In the genomic region with DNA sequence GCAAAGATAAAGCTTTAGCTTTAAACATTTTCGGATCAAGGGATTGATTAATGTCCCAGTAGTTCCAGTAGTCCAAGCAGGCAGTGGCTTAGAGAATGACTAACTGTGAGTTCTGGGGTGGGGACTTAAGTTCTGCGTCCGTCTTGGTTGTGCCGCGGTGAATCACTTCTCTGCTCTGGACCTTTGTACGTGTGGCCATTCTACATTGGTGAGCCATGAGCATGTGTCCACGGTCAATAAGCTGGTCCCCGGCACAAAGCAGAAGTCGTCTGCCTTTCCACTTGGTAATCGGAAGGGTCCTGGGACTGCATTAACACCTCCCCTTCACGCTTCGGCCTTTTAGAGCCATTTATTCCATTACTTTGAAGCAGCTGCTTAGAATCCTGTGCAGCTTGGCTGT, we compare ENCODE assay signal across 26 mouse cellular contexts. TPM values are rescaled to one million over a fixed set of nuclear protein-coding genes. Genes with fewer than 3 reads are reported as not detected.
DNase-seq lines count a peak whose midpoint lies in the region; ATAC-seq lines count a peak whose summit lies in the region.
"Had no signal": no experiment of that assay in that cellular context is flagged by ENCODE, and none has a peak within 500 bp of the region (broad histone marks: within the 10 kb centered on the region; RNA-seq: fewer than 3 reads in every experiment).

No protein-coding gene starts in this region.

- WGBS in limb, embryonic 15.5 days: 57% methylated on average over 12 of the region's 12 CpGs
- 76% methylated on average over 12 of the region's 12 CpGs for WGBS in limb, embryonic 10.5 days
- 74% methylated on average over 12 of the region's 12 CpGs for WGBS in embryonic facial prominence, embryonic 15.5 days
- 64% methylated on average over 12 of the region's 12 CpGs for WGBS in intestine, embryonic 15.5 days
- 68% methylated on average over 12 of the region's 12 CpGs for WGBS in stomach, embryonic 15.5 days

- no peaks in the 10 kb centered on the region for H3K9me3 ChIP-seq in limb, embryonic 15.5 days
- no peaks in the 10 kb centered on the region for H3K9me3 ChIP-seq in limb, embryonic 10.5 days (replicated peaks)
- no peaks in the 10 kb centered on the region for H3K9me3 ChIP-seq in embryonic facial prominence, embryonic 15.5 days (replicated peaks)
- H3K9me3 ChIP-seq in intestine, embryonic 15.5 days: no peaks in the 10 kb centered on the region
- H3K9me3 ChIP-seq in stomach, embryonic 15.5 days: no peaks in the 10 kb centered on the region
- H3K9me3 ChIP-seq: heart, embryonic 12.5 days; limb, embryonic 13.5 days had no signal

- peak overlapping the region; percentile 54; the same call in 1 of the 2 replicates for H3K27ac ChIP-seq in limb, embryonic 15.5 days
- H3K27ac ChIP-seq in limb, embryonic 10.5 days: no peak overlapping the region
- H3K27ac ChIP-seq in embryonic facial prominence, embryonic 15.5 days (replicated peaks): peak overlapping the region; percentile 55; the same call in 1 of the 2 replicates
- peak overlapping the region; percentile 66; the same call in 1 of the 2 replicates for H3K27ac ChIP-seq in intestine, embryonic 15.5 days
- peak overlapping the region; percentile 37; the same call in 1 of the 2 replicates for H3K27ac ChIP-seq in stomach, embryonic 15.5 days
- H3K27ac ChIP-seq: hindbrain, embryonic 14.5 days; limb, embryonic 13.5 days; liver, embryonic 14.5 days had no signal

- H3K27me3 ChIP-seq in limb, embryonic 15.5 days: no peaks in the 10 kb centered on the region
- no peaks in the 10 kb centered on the region for H3K27me3 ChIP-seq in limb, embryonic 10.5 days (ENCODE audit: low read depth, poor library complexity, severe bottlenecking)
- no peaks in the 10 kb centered on the region for H3K27me3 ChIP-seq in embryonic facial prominence, embryonic 15.5 days
- H3K27me3 ChIP-seq in intestine, embryonic 15.5 days (replicated peaks): no peaks in the 10 kb centered on the region
- H3K27me3 ChIP-seq in stomach, embryonic 15.5 days (replicated peaks): no peaks in the 10 kb centered on the region
- H3K27me3 ChIP-seq: limb, embryonic 13.5 days had no signal

- intact Hi-C loops in left cerebral cortex, postnatal 10 days (cut with DNase I): no loop called here

- no peak for DNase-seq in limb, embryonic 10.5 days (ENCODE audit: low spot score)
- DNase-seq in left cerebral cortex, postnatal 10 days (ENCODE audit: extremely low spot score in 1 of 2, low spot score in 2 of 2): no peak
- DNase-seq: adrenal gland, postnatal 36 days; cerebellum, adult 2 months; cerebellum, postnatal 14 days; gastrocnemius, postnatal 14 days; heart, adult 18-20 months; heart, postnatal 4 days; kidney, adult 9 months; kidney, postnatal 14 days; layer of hippocampus, adult 9-11 months; lung, adult 2 months; midbrain, embryonic 14.5 days; retina, postnatal 1 day; right cerebral cortex, postnatal 14 days had no signal

- no peaks in the 10 kb centered on the region for H3K36me3 ChIP-seq in limb, embryonic 15.5 days
- H3K36me3 ChIP-seq in limb, embryonic 10.5 days: no peaks in the 10 kb centered on the region
- H3K36me3 ChIP-seq in embryonic facial prominence, embryonic 15.5 days: no peaks in the 10 kb centered on the region
- H3K36me3 ChIP-seq in intestine, embryonic 15.5 days: no peaks in the 10 kb centered on the region
- H3K36me3 ChIP-seq in stomach, embryonic 15.5 days: no peaks in the 10 kb centered on the region
- H3K36me3 ChIP-seq: heart, embryonic 12.5 days; limb, embryonic 13.5 days had no signal

- H3K4me2 ChIP-seq in limb, embryonic 15.5 days: no peak overlapping the region
- H3K4me2 ChIP-seq in embryonic facial prominence, embryonic 15.5 days (replicated peaks): no peak overlapping the region
- H3K4me2 ChIP-seq in intestine, embryonic 15.5 days (replicated peaks): peak overlapping the region; percentile 43
- 0 out of 2 replicates have a peak overlapping the region, but pooled peaks have one; percentile 2 for H3K4me2 ChIP-seq in stomach, embryonic 15.5 days
- H3K4me2 ChIP-seq: heart, embryonic 12.5 days; hindbrain, embryonic 14.5 days; limb, embryonic 13.5 days had no signal

- ATAC-seq in limb, embryonic 15.5 days (ENCODE audit: insufficient number of reproducible peaks, low FRiP score, low TSS enrichment, low read depth): no peak
- ATAC-seq in embryonic facial prominence, embryonic 15.5 days (ENCODE audit: insufficient number of reproducible peaks, low FRiP score, low TSS enrichment, low read depth): no peak
- ATAC-seq in intestine, embryonic 15.5 days: no peak
- no peak for ATAC-seq in stomach, embryonic 15.5 days (ENCODE audit: insufficient read depth, low FRiP score, low read depth)
- ATAC-seq in inflammation-experienced regulatory T-cells, adult 6 months: no peak
- ATAC-seq: CD4-positive, CD25-positive, alpha-beta regulatory T cell, adult 4 months; forebrain, embryonic 14.5 days had no signal

- no peak overlapping the region for H3K4me3 ChIP-seq in limb, embryonic 15.5 days
- no peak overlapping the region for H3K4me3 ChIP-seq in limb, embryonic 10.5 days
- no peak overlapping the region for H3K4me3 ChIP-seq in embryonic facial prominence, embryonic 15.5 days (replicated peaks)
- H3K4me3 ChIP-seq in intestine, embryonic 15.5 days (replicated peaks): no peak overlapping the region
- H3K4me3 ChIP-seq in stomach, embryonic 15.5 days (replicated peaks): no peak overlapping the region
- H3K4me3 ChIP-seq: heart, embryonic 12.5 days; limb, embryonic 13.5 days had no signal

- H3K4me1 ChIP-seq in limb, embryonic 15.5 days: no peaks in the 10 kb centered on the region
- H3K4me1 ChIP-seq in limb, embryonic 10.5 days: 0 out of 2 replicates have a peak, but pooled peaks cover 5% of the 10 kb centered on the region
- H3K4me1 ChIP-seq in embryonic facial prominence, embryonic 15.5 days: peaks cover 15% of the 10 kb centered on the region
- H3K4me1 ChIP-seq in intestine, embryonic 15.5 days (replicated peaks): peaks cover 10% of the 10 kb centered on the region
- H3K4me1 ChIP-seq in stomach, embryonic 15.5 days: no peaks in the 10 kb centered on the region; the same call in 1 of the 2 replicates

- H3K9ac ChIP-seq in limb, embryonic 15.5 days: no peak overlapping the region
- no peak overlapping the region for H3K9ac ChIP-seq in embryonic facial prominence, embryonic 15.5 days
- H3K9ac ChIP-seq in intestine, embryonic 15.5 days: no peak overlapping the region
- no peak overlapping the region for H3K9ac ChIP-seq in stomach, embryonic 15.5 days
- H3K9ac ChIP-seq: hindbrain, embryonic 14.5 days; limb, embryonic 13.5 days; liver, embryonic 14.5 days had no signal

RNA-seq across cellular contexts. Expression of a gene that starts 19.6 kb away (rescaled TPM):
- polyA plus RNA-seq in limb, embryonic 15.5 days (2015; fragmentation: Nextera tagmentation; extraction: Ambion mirVana): 7.8 and 9.3 TPM in 2 replicates
- 1.9 and 2.2 TPM in 2 replicates for polyA plus RNA-seq in limb, embryonic 10.5 days (2016; fragmentation: Nextera tagmentation; extraction: Ambion mirVana)
- polyA plus RNA-seq in embryonic facial prominence, embryonic 15.5 days (2015; fragmentation: Nextera tagmentation; extraction: Ambion mirVana): 8.7 and 9.2 TPM in 2 replicates
- 14.1 and 14.7 TPM in 2 replicates for polyA plus RNA-seq in intestine, embryonic 15.5 days (2015; fragmentation: Nextera tagmentation; extraction: Ambion mirVana)
- 14.0 and 14.5 TPM in 2 replicates for polyA plus RNA-seq in stomach, embryonic 15.5 days (2015; fragmentation: Nextera tagmentation; extraction: Ambion mirVana)
- 1 to 10 TPM; 2.3 to 3.2 TPM for total RNA-seq in left cerebral cortex, postnatal 10 days (2021)
- polyA plus RNA-seq in inflammation-experienced regulatory T-cells, adult 6 months (2017; shearing (Covaris generic)): 10 to 100 TPM; 35.2 to 53.0 (median 47.2) TPM

RNA-seq across cellular contexts. Expression of a gene that starts 55.3 kb away (rescaled TPM):
- 135 and 155 TPM in 2 replicates for polyA plus RNA-seq in limb, embryonic 15.5 days (2015; fragmentation: Nextera tagmentation; extraction: Ambion mirVana)
- 187 and 191 TPM in 2 replicates for polyA plus RNA-seq in limb, embryonic 10.5 days (2016; fragmentation: Nextera tagmentation; extraction: Ambion mirVana)
- 158 and 165 TPM in 2 replicates for polyA plus RNA-seq in embryonic facial prominence, embryonic 15.5 days (2015; fragmentation: Nextera tagmentation; extraction: Ambion mirVana)
- 117 and 121 TPM in 2 replicates for polyA plus RNA-seq in intestine, embryonic 15.5 days (2015; fragmentation: Nextera tagmentation; extraction: Ambion mirVana)
- 118 and 127 TPM in 2 replicates for polyA plus RNA-seq in stomach, embryonic 15.5 days (2015; fragmentation: Nextera tagmentation; extraction: Ambion mirVana)
- total RNA-seq in left cerebral cortex, postnatal 10 days (2021): 10 to 100 TPM; 48.5 to 57.1 TPM
- 100 to 1,000 TPM; 357 to 377 (median 371) TPM for polyA plus RNA-seq in inflammation-experienced regulatory T-cells, adult 6 months (2017; shearing (Covaris generic))

Comparison
In these comparisons a context has a peak if more than half of its experiments do, and no peak if none do; other contexts are left out.
1. H3K4me2 ChIP-seq: peak in intestine, embryonic 15.5 days (single experiment) and stomach, embryonic 15.5 days (single experiment); none in limb, embryonic 15.5 days (single experiment) and embryonic facial prominence, embryonic 15.5 days (single experiment).